Mouse (Mus musculus): Measurements from ENCODE around the gene Lgalsl. TPM values are rescaled to one million over a fixed set of nuclear protein-coding genes. Genes with fewer than 3 reads are reported as not detected.

Gene Lgalsl
- polyA plus RNA-seq, 1 experiment from 2014 or later: 99.1 TPM

- Histone ChIP-seq H3K4me2 (ENCODE audit: low read length) (peak overlapping the region; percentile 84), H3K9me3 (replicated peaks; ENCODE audit: control insufficient read depth, low read length, poor library complexity, severe bottlenecking) (no peaks in the 10 kb centered on the region), H3K4me1 (ENCODE audit: control insufficient read depth, insufficient read depth, low read length) (peaks cover 24% of the 10 kb centered on the region), H3K36me3 (ENCODE audit: control insufficient read depth, insufficient read depth, low read length) (no peaks in the 10 kb centered on the region), H3K27ac (ENCODE audit: low read length) (peak overlapping the region; percentile 91), H3K9ac (ENCODE audit: low read depth, low read length) (peak overlapping the region; percentile 94), H3K27me3 (ENCODE audit: control insufficient read depth, insufficient read depth, low read depth, low read length) (no peaks in the 10 kb centered on the region), H3K4me3 (ENCODE audit: low read depth, low read length) (peak overlapping the region; percentile 80)
- peak; percentile 36 for ATAC-seq
- WGBS: 5% methylated on average over 11 of the region's 11 CpGs
These were observed 813 bp upstream of the Lgalsl start for GRCm38 (mm10) chr11:20831600-20832137.

- H3K9me3 ChIP-seq (replicated peaks; ENCODE audit: control insufficient read depth, low read length, poor library complexity, severe bottlenecking): no peaks in the 10 kb centered on the region
- H3K27me3 ChIP-seq (ENCODE audit: control insufficient read depth, insufficient read depth, low read depth, low read length): no peaks in the 10 kb centered on the region
- H3K4me2 ChIP-seq (ENCODE audit: low read length): peak overlapping the region; percentile 84
- peak overlapping the region; percentile 80 for H3K4me3 ChIP-seq (ENCODE audit: low read depth, low read length)
- 12% methylated on average over 23 of the region's 23 CpGs for WGBS
- peak overlapping the region; percentile 91 for H3K27ac ChIP-seq (ENCODE audit: low read length)
- H3K36me3 ChIP-seq (ENCODE audit: control insufficient read depth, insufficient read depth, low read length): no peaks in the 10 kb centered on the region; the same call in 1 of the 2 replicates
- peak overlapping the region; percentile 94 for H3K9ac ChIP-seq (ENCODE audit: low read depth, low read length)
- peak; percentile 53 for ATAC-seq
- H3K4me1 ChIP-seq (ENCODE audit: control insufficient read depth, insufficient read depth, low read length): peaks cover 24% of the 10 kb centered on the region
These were observed 717 bp downstream of the Lgalsl start for GRCm38 (mm10) chr11:20829993-20830685.

GRCm38 (mm10) chr11:20829056-20829686 is 1.7 kb downstream of the Lgalsl start:
- Histone ChIP-seq H3K9me3 (replicated peaks; ENCODE audit: control insufficient read depth, low read length, poor library complexity, severe bottlenecking) (no peaks in the 10 kb centered on the region), H3K27ac (ENCODE audit: low read length) (no peak overlapping the region), H3K4me1 (ENCODE audit: control insufficient read depth, insufficient read depth, low read length) (peaks cover 27% of the 10 kb centered on the region), H3K4me2 (ENCODE audit: low read length) (peak overlapping the region; percentile 84), H3K9ac (ENCODE audit: low read depth, low read length) (no peak overlapping the region; the same call in 1 of the 2 replicates), H3K36me3 (ENCODE audit: control insufficient read depth, insufficient read depth, low read length) (no peaks in the 10 kb centered on the region; the same call in 1 of the 2 replicates), H3K27me3 (ENCODE audit: control insufficient read depth, insufficient read depth, low read depth, low read length) (no peaks in the 10 kb centered on the region), H3K4me3 (ENCODE audit: low read depth, low read length) (peak overlapping the region; percentile 12; the same call in 1 of the 2 replicates)
- 39% methylated on average over 9 of the region's 9 CpGs for WGBS
- no peak for ATAC-seq

GRCm38 (mm10) chr11:20823961-20824360 is 6.9 kb downstream of the Lgalsl start:
- WGBS: 29% methylated on average over 2 of the region's 2 CpGs
- no peak for ATAC-seq
- H3K4me1 ChIP-seq (ENCODE audit: control insufficient read depth, insufficient read depth, low read length): peaks cover 10% of the 10 kb centered on the region
- no peak overlapping the region for H3K4me2 ChIP-seq (ENCODE audit: low read length)
- H3K27ac ChIP-seq (ENCODE audit: low read length): no peak overlapping the region
- no peak overlapping the region for H3K9ac ChIP-seq (ENCODE audit: low read depth, low read length)
- no peaks in the 10 kb centered on the region for H3K27me3 ChIP-seq (ENCODE audit: control insufficient read depth, insufficient read depth, low read depth, low read length)
- H3K4me3 ChIP-seq (ENCODE audit: low read depth, low read length): no peak overlapping the region
- H3K9me3 ChIP-seq (replicated peaks; ENCODE audit: control insufficient read depth, low read length, poor library complexity, severe bottlenecking): no peaks in the 10 kb centered on the region
- H3K36me3 ChIP-seq (ENCODE audit: control insufficient read depth, insufficient read depth, low read length): no peaks in the 10 kb centered on the region; the same call in 1 of the 2 replicates

- 93% methylated on average over 2 of the region's 2 CpGs for WGBS
These were observed 7.6 kb downstream of the Lgalsl start for GRCm38 (mm10) chr11:20823301-20823700.

GRCm38 (mm10) chr11:20821351-20821750 is 9.5 kb downstream of the Lgalsl start:
- H3K9ac ChIP-seq (ENCODE audit: low read depth, low read length): no peak overlapping the region
- no peaks in the 10 kb centered on the region for H3K9me3 ChIP-seq (replicated peaks; ENCODE audit: control insufficient read depth, low read length, poor library complexity, severe bottlenecking)
- no peak overlapping the region for H3K4me2 ChIP-seq (ENCODE audit: low read length)
- no peak overlapping the region for H3K4me3 ChIP-seq (ENCODE audit: low read depth, low read length)
- H3K36me3 ChIP-seq (ENCODE audit: control insufficient read depth, insufficient read depth, low read length): no peaks in the 10 kb centered on the region; the same call in 1 of the 2 replicates
- no peak for ATAC-seq
- peaks cover 3% of the 10 kb centered on the region; the same call in 1 of the 2 replicates for H3K4me1 ChIP-seq (ENCODE audit: control insufficient read depth, insufficient read depth, low read length)
- H3K27ac ChIP-seq (ENCODE audit: low read length): no peak overlapping the region
- H3K27me3 ChIP-seq (ENCODE audit: control insufficient read depth, insufficient read depth, low read depth, low read length): no peaks in the 10 kb centered on the region
- 82% methylated on average over 7 of the region's 7 CpGs for WGBS

More at GRCm38 (mm10) chr11:20823301-20823700, 7.6 kb downstream of the Lgalsl start:
- no peak overlapping the region for H3K9ac ChIP-seq (ENCODE audit: low read depth, low read length)
- no peaks in the 10 kb centered on the region for H3K27me3 ChIP-seq (ENCODE audit: control insufficient read depth, insufficient read depth, low read depth, low read length)
- no peaks in the 10 kb centered on the region for H3K9me3 ChIP-seq (replicated peaks; ENCODE audit: control insufficient read depth, low read length, poor library complexity, severe bottlenecking)
- no peak overlapping the region for H3K27ac ChIP-seq (ENCODE audit: low read length)
- no peak overlapping the region for H3K4me3 ChIP-seq (ENCODE audit: low read depth, low read length)
- no peaks in the 10 kb centered on the region; the same call in 1 of the 2 replicates for H3K36me3 ChIP-seq (ENCODE audit: control insufficient read depth, insufficient read depth, low read length)
- H3K4me1 ChIP-seq (ENCODE audit: control insufficient read depth, insufficient read depth, low read length): peaks cover 5% of the 10 kb centered on the region; the same call in 1 of the 2 replicates
- no peak for ATAC-seq
- H3K4me2 ChIP-seq (ENCODE audit: low read length): no peak overlapping the region

DNA sequence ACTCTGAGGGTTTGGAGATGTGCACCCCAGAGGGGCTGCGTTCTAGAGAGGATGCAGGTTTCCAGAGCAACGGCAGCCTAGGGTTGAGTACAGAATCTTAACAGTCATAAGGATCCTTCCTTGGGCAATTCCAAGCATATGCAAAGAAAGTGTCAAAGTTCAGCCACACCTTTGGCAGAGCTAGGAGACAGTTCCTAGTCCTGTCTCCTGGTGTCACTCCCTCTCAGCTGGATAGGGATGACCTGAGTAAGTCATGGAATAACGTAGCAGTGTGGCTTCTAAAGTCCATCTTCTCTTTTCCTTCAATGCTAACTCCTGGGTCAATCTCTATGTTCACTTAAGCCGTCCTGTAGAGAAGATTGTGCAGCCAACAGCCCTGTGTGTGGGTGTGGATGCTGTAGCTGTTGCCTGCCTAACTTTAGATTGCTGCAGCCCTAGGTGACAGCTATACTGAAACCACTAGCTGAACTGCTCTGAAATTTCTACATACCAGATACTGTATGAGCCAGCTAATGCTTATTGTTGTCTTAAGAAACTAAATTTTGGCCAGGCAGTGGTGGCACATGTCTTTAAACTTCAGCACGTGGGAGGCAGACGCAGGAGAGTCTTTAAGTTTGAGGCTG is 16.8 kb downstream of the Lgalsl start:
- ATAC-seq: no peak
- Histone ChIP-seq H3K9me3 (replicated peaks; ENCODE audit: control insufficient read depth, low read length, poor library complexity, severe bottlenecking) (no peaks in the 10 kb centered on the region), H3K27me3 (ENCODE audit: control insufficient read depth, insufficient read depth, low read depth, low read length) (no peaks in the 10 kb centered on the region), H3K4me3 (ENCODE audit: low read depth, low read length) (no peak overlapping the region), H3K27ac (ENCODE audit: low read length) (no peak overlapping the region), H3K36me3 (ENCODE audit: control insufficient read depth, insufficient read depth, low read length) (no peaks in the 10 kb centered on the region), H3K4me2 (ENCODE audit: low read length) (no peak overlapping the region), H3K9ac (ENCODE audit: low read depth, low read length) (no peak overlapping the region), H3K4me1 (ENCODE audit: control insufficient read depth, insufficient read depth, low read length) (no peaks in the 10 kb centered on the region)
- 86% methylated on average over 6 of the region's 6 CpGs for WGBS

DNA sequence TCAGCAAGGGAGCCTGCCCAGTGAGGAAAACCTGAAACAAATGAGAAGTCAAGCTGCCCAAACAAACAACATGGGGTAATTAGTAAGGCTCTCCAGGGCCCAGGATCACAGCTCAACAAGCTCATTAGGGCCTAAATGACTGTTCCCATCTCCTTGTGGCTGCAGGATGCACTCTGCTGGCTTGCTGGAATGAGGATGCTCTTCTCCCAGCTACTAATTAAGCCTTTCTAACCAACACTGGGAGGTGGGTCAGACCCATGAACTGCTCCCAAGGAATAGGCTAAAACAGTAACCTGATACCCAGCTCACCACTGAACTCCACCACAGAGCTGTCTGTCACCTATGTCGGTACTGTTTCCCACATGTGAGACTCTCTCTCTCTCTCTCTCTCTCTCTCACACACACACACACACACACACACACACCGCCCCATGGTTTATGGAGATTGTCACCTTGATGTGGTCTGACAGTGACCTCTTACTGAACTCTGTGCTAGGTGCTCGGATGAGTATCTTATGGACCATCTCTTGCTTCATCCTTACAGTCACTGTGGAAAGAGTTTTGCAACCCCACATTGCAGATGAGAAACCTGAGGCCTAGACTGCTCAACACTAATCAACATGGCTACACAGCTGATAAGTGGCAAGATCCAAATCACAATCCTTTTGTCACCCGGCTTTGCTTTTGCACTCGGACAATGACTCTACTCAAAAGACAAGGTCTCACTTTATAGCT is 18.5 kb downstream of the Lgalsl start:
- Histone ChIP-seq H3K36me3 (ENCODE audit: control insufficient read depth, insufficient read depth, low read length) (no peaks in the 10 kb centered on the region), H3K27ac (ENCODE audit: low read length) (no peak overlapping the region), H3K9me3 (replicated peaks; ENCODE audit: control insufficient read depth, low read length, poor library complexity, severe bottlenecking) (no peaks in the 10 kb centered on the region), H3K4me3 (ENCODE audit: low read depth, low read length) (no peak overlapping the region), H3K9ac (ENCODE audit: low read depth, low read length) (no peak overlapping the region), H3K4me2 (ENCODE audit: low read length) (no peak overlapping the region), H3K27me3 (ENCODE audit: control insufficient read depth, insufficient read depth, low read depth, low read length) (no peaks in the 10 kb centered on the region), H3K4me1 (ENCODE audit: control insufficient read depth, insufficient read depth, low read length) (no peaks in the 10 kb centered on the region)
- ATAC-seq: no peak
- 76% methylated on average over 5 of the region's 5 CpGs for WGBS

All from midbrain, embryonic 16.5 days (tissue).